Mouse (Mus musculus) limb, embryonic 15.5 days (tissue): ENCODE measurements around the gene Rdh8. TPM values are rescaled to one million over a fixed set of nuclear protein-coding genes. Genes with fewer than 3 reads are reported as not detected.

ENCODE experiments used
- ATAC-seq: fragments of 200-750 bp; cut with Nextera tagmentation; 2 replicates; pipeline ENCODE4 v1.8.0; 2017; ENCODE audit warnings: low read depth, moderate TSS enrichment; ENCODE audit not compliant: insufficient number of reproducible peaks, low FRiP score, low TSS enrichment
- H3K27ac ChIP-seq: fragments of 300-500 bp; sonication (generic); 2 replicates; pipeline ENCODE4 v1.5.1; 2015; ENCODE audit warnings: moderate library complexity, mild to moderate bottlenecking, inconsistent platforms
- H3K27me3 ChIP-seq: fragments of 300-500 bp; sonication (generic); 2 replicates; pipeline ENCODE4 v1.6.1; 2015; ENCODE audit warnings: inconsistent platforms
- H3K36me3 ChIP-seq: fragments of 300-500 bp; sonication (generic); 2 replicates; pipeline ENCODE4 v1.6.1; 2015; ENCODE audit warnings: inconsistent platforms
- H3K4me1 ChIP-seq: fragments of 300-500 bp; sonication (generic); 2 replicates; pipeline ENCODE4 v1.6.1; 2015; ENCODE audit warnings: inconsistent platforms
- H3K4me2 ChIP-seq: fragments of 300-500 bp; sonication (generic); 2 replicates; pipeline ENCODE4 v1.6.1; 2015; ENCODE audit warnings: mild to moderate bottlenecking, inconsistent platforms
- H3K4me3 ChIP-seq: fragments of 300-500 bp; sonication (generic); 2 replicates; pipeline ENCODE4 v1.5.1; 2015; ENCODE audit warnings: mild to moderate bottlenecking, inconsistent platforms
- H3K9ac ChIP-seq: fragments of 300-500 bp; sonication (generic); 2 replicates; pipeline ENCODE4 v1.6.1; 2015; ENCODE audit warnings: inconsistent platforms
- H3K9me3 ChIP-seq: fragments of 300-500 bp; sonication (generic); 2 replicates; pipeline ENCODE4 v1.6.1; 2016; ENCODE audit warnings: inconsistent platforms
- WGBS: fragments of 180-500 bp; shearing (Covaris S2); methylation state at CpG from one replicate; pipeline ENCODE4 v1.1.7; 2015; 5-methylcytosine and 5-hydroxymethylcytosine counted together
- polyA plus RNA-seq: library from polyadenylated mRNA; unstranded; fragments of >200 nt; fragmentation: Nextera tagmentation; extraction: Ambion mirVana; gene quantifications from 2 replicates; pipeline ENCODE4 v1.2.1, GENCODE M21; 2015

The Rdh8 gene
- polyA plus RNA-seq, 1 experiment from 2014 or later: not detected

GRCm38 (mm10) chr9:20842211-20842610 lies 23.9 kb downstream of the Rdh8 start:
- Histone ChIP-seq H3K36me3 (no peaks in the 10 kb centered on the region), H3K27me3 (peaks cover 6% of the 10 kb centered on the region; the same call in 1 of the 2 replicates), H3K9me3 (no peaks in the 10 kb centered on the region), H3K4me3 (no peak overlapping the region), H3K4me1 (no peaks in the 10 kb centered on the region), H3K27ac (no peak overlapping the region), H3K9ac (no peak overlapping the region), H3K4me2 (no peak overlapping the region)
- ATAC-seq: no peak
- 53% methylated on average over 4 of the region's 4 CpGs for WGBS

GRCm38 (mm10) chr9:20842670-20843069 lies 24.4 kb downstream of the Rdh8 start:
- 27% methylated on average over 2 of the region's 2 CpGs for WGBS
- H3K9me3 ChIP-seq: no peaks in the 10 kb centered on the region
- no peak overlapping the region for H3K4me2 ChIP-seq
- H3K27me3 ChIP-seq: peaks cover 6% of the 10 kb centered on the region; the same call in 1 of the 2 replicates
- H3K4me3 ChIP-seq: no peak overlapping the region
- H3K36me3 ChIP-seq: no peaks in the 10 kb centered on the region
- no peak overlapping the region for H3K27ac ChIP-seq
- no peak for ATAC-seq
- H3K4me1 ChIP-seq: no peaks in the 10 kb centered on the region
- H3K9ac ChIP-seq: no peak overlapping the region

DNA sequence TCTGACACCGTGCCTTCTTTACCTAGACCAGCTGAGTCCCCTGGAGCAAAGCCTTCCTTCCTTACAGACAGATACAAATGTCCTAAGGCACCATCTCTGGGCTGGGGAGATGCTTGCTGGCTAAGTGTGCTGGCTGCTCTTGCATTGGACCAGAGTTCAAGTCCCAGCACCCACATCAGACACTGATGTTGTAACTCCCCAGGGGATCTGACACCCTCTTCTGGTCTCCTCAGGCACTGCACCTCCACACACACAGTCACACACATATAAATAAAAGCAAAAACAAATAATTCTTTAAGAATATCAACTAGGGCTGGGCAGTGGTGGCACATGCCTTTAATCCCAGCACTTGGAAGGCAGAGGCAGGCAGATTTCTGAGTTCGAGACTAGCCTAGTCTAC lies 31.9 kb downstream of the Rdh8 start:
- Histone ChIP-seq H3K36me3 (no peaks in the 10 kb centered on the region), H3K27ac (no peak overlapping the region), H3K9ac (no peak overlapping the region), H3K4me3 (no peak overlapping the region), H3K27me3 (peaks cover 6% of the 10 kb centered on the region; the same call in 1 of the 2 replicates), H3K4me1 (no peaks in the 10 kb centered on the region), H3K9me3 (no peaks in the 10 kb centered on the region), H3K4me2 (no peak overlapping the region)
- no peak for ATAC-seq
- 89% methylated on average over 2 of the region's 2 CpGs for WGBS

GRCm38 (mm10) chr9:20857131-20857530 lies 38.8 kb downstream of the Rdh8 start:
- H3K4me3 ChIP-seq: no peak overlapping the region
- H3K27me3 ChIP-seq: no peaks in the 10 kb centered on the region
- WGBS: 7% methylated on average over 6 of the region's 6 CpGs
- H3K4me2 ChIP-seq: no peak overlapping the region
- H3K9me3 ChIP-seq: no peaks in the 10 kb centered on the region
- H3K4me1 ChIP-seq: no peaks in the 10 kb centered on the region
- H3K36me3 ChIP-seq: no peaks in the 10 kb centered on the region
- no peak overlapping the region for H3K9ac ChIP-seq
- no peak overlapping the region for H3K27ac ChIP-seq
- ATAC-seq: no peak

- H3K4me2 ChIP-seq: no peak overlapping the region
- 45% methylated on average over 6 of the region's 6 CpGs for WGBS
- no peaks in the 10 kb centered on the region for H3K4me1 ChIP-seq
- no peak overlapping the region for H3K27ac ChIP-seq
- no peaks in the 10 kb centered on the region for H3K9me3 ChIP-seq
- no peaks in the 10 kb centered on the region for H3K27me3 ChIP-seq
- no peak overlapping the region for H3K9ac ChIP-seq
- no peak overlapping the region for H3K4me3 ChIP-seq
- no peaks in the 10 kb centered on the region for H3K36me3 ChIP-seq
- ATAC-seq: no peak
Observed at GRCm38 (mm10) chr9:20859926-20860325, 41.6 kb downstream of the Rdh8 start.

DNA sequence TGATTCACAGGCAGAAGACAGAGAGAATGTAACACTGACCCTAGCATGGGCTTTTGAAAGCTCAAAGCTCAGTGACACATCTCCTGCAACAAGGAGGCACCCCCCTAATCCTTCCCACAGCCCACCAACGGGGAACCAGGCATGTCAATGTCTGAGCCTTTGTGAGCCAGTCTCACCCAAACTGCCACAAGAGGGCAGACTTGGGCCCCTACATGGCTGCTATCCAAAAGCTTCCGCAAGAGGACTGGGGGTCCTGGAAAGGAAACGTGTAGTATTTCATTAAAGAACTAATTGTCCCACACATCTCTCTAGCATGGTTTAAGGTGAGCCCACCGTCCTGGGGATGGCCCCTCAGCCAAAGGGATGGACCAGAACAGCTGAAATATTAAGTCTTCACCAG lies 43.5 kb downstream of the Rdh8 start:
- no peak for ATAC-seq

GRCm38 (mm10) chr9:20862225-20862624 lies 43.9 kb downstream of the Rdh8 start:
- H3K4me3 ChIP-seq: no peak overlapping the region

More for the DNA sequence above, 43.5 kb downstream of the Rdh8 start:
- no peak overlapping the region for H3K27ac ChIP-seq
- H3K27me3 ChIP-seq: peaks cover 9% of the 10 kb centered on the region
- no peak overlapping the region for H3K4me3 ChIP-seq
- H3K4me1 ChIP-seq: no peaks in the 10 kb centered on the region
- no peaks in the 10 kb centered on the region for H3K9me3 ChIP-seq
- H3K9ac ChIP-seq: no peak overlapping the region
- H3K4me2 ChIP-seq: no peak overlapping the region
- no peaks in the 10 kb centered on the region for H3K36me3 ChIP-seq
- 5% methylated on average over 4 of the region's 4 CpGs for WGBS

GRCm38 (mm10) chr9:20866879-20867278 lies 48.6 kb downstream of the Rdh8 start:
- Histone ChIP-seq H3K27me3 (peaks cover 54% of the 10 kb centered on the region), H3K4me1 (peaks cover 10% of the 10 kb centered on the region), H3K9ac (no peak overlapping the region), H3K36me3 (no peaks in the 10 kb centered on the region), H3K9me3 (no peaks in the 10 kb centered on the region), H3K27ac (no peak overlapping the region), H3K4me2 (no peak overlapping the region), H3K4me3 (no peak overlapping the region)
- ATAC-seq: no peak
- WGBS: 65% methylated on average over 3 of the region's 3 CpGs

More at GRCm38 (mm10) chr9:20862225-20862624, 43.9 kb downstream of the Rdh8 start:
- H3K4me2 ChIP-seq: no peak overlapping the region
- no peak overlapping the region for H3K27ac ChIP-seq
- ATAC-seq: no peak
- no peaks in the 10 kb centered on the region for H3K4me1 ChIP-seq
- 57% methylated on average over 4 of the region's 4 CpGs for WGBS
- no peaks in the 10 kb centered on the region for H3K9me3 ChIP-seq
- no peak overlapping the region for H3K9ac ChIP-seq
- H3K36me3 ChIP-seq: no peaks in the 10 kb centered on the region
- peaks cover 13% of the 10 kb centered on the region for H3K27me3 ChIP-seq

- peaks cover 10% of the 10 kb centered on the region for H3K4me1 ChIP-seq
- peaks cover 55% of the 10 kb centered on the region for H3K27me3 ChIP-seq
- no peak for ATAC-seq
- peak within 1 kb of the TSS; percentile 31; the same call in 1 of the 2 replicates for H3K9ac ChIP-seq
- H3K27ac ChIP-seq: no peak within 1 kb of the TSS
- H3K36me3 ChIP-seq: no peaks in the 10 kb centered on the region
- H3K9me3 ChIP-seq: no peaks in the 10 kb centered on the region
- peak within 1 kb of the TSS; percentile 73 for H3K4me2 ChIP-seq
- WGBS: 7% methylated on average over 53 of the region's 53 CpGs
- peak within 1 kb of the TSS; percentile 53 for H3K4me3 ChIP-seq
Observed at GRCm38 (mm10) chr9:20868448-20869001, 50.2 kb downstream of the Rdh8 start, which contains the start of gene A230050P20Rik. TSS of gene A230050P20Rik (plus strand) at chr9:20868642.

DNA sequence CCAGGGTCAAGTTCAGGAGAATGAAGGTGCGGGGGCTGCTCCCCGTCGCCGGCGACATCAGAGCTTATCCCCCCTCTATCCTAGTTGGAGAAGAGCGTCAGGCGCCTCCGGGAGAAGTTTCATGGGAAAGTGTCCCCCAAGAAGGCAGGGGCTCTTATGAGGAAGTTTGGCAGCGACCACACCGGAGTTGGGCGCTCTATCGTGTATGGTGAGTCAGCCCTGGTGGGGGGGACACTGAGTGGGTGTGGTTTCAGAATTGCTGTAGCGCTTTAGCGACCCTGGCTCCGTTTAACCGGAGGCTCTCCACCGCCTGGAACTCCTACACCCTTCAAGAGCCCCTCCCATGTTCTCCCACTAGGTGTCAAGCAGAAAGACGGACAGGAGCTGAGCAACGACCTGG lies 50.9 kb downstream of the Rdh8 start:
- no peak for ATAC-seq
- Histone ChIP-seq H3K9ac (no peak overlapping the region), H3K4me3 (peak overlapping the region; percentile 53), H3K27me3 (peaks cover 55% of the 10 kb centered on the region), H3K9me3 (no peaks in the 10 kb centered on the region), H3K4me2 (peak overlapping the region; percentile 73), H3K36me3 (no peaks in the 10 kb centered on the region), H3K27ac (no peak overlapping the region), H3K4me1 (peaks cover 10% of the 10 kb centered on the region)
- 3% methylated on average over 19 of the region's 19 CpGs for WGBS

- no peak overlapping the region for H3K9ac ChIP-seq
- H3K36me3 ChIP-seq: no peaks in the 10 kb centered on the region
- peaks cover 10% of the 10 kb centered on the region for H3K4me1 ChIP-seq
- H3K4me3 ChIP-seq: no peak overlapping the region
- H3K4me2 ChIP-seq: no peak overlapping the region
- H3K27ac ChIP-seq: no peak overlapping the region
- no peak for ATAC-seq
- no peaks in the 10 kb centered on the region for H3K9me3 ChIP-seq
- H3K27me3 ChIP-seq: peaks cover 55% of the 10 kb centered on the region
- WGBS: 73% methylated on average over 12 of the region's 12 CpGs
Observed at GRCm38 (mm10) chr9:20870211-20871173, 52.2 kb downstream of the Rdh8 start.

- Histone ChIP-seq H3K9ac (no peak overlapping the region), H3K27ac (no peak overlapping the region), H3K4me1 (peaks cover 18% of the 10 kb centered on the region), H3K4me2 (no peak overlapping the region), H3K9me3 (no peaks in the 10 kb centered on the region), H3K36me3 (no peaks in the 10 kb centered on the region), H3K4me3 (no peak overlapping the region), H3K27me3 (peaks cover 34% of the 10 kb centered on the region)
- WGBS: 86% methylated on average over 10 of the region's 10 CpGs
- ATAC-seq: no peak
Observed at GRCm38 (mm10) chr9:20872991-20873390, 54.7 kb downstream of the Rdh8 start.
